ENCODE assay signal across 11 mouse cellular contexts in genomic region chr4:141137740-141138139, GRCm38 (mm10). TPM values are rescaled to one million over a fixed set of nuclear protein-coding genes. Genes with fewer than 3 reads are reported as not detected.
DNase-seq lines count a peak whose midpoint lies in the region; ATAC-seq and TF ChIP-seq lines count a peak whose summit lies in the region.
"Not testable (repeated sequence)": the region's sequence is repeated elsewhere in the genome, so short reads cannot be mapped to it uniquely, and the experiment has no call there.
"Had no signal": no experiment of that assay in that cellular context is flagged by ENCODE, and none has a peak within 500 bp of the region (broad histone marks: within the 10 kb centered on the region; RNA-seq: fewer than 3 reads in every experiment).

No protein-coding gene starts in this region.

- not testable (repeated sequence) for TF ChIP-seq POLR2A in heart, adult 2 months (IDR thresholded peaks at IDR 0.05; ENCODE audit: insufficient read depth, low read depth, low read length); liver, adult 2 months (IDR thresholded peaks at IDR 0.05; ENCODE audit: extremely low read depth, insufficient read depth, low read length)

- not testable (repeated sequence) for H3K36me3 ChIP-seq in embryonic facial prominence, embryonic 12.5 days; hindbrain, embryonic 13.5 days; kidney, embryonic 14.5 days (ENCODE audit: control insufficient read depth, insufficient read depth, low read length); liver, adult 2 months (ENCODE audit: control insufficient read depth, insufficient read depth, low read length); lung, postnatal 0 days (ENCODE audit: insufficient read depth, low read length); neural tube, embryonic 14.5 days (ENCODE audit: control insufficient read depth, insufficient read depth, low read length)
- peaks cover 10% of the 10 kb centered on the region for H3K36me3 ChIP-seq in heart, adult 2 months (ENCODE audit: control insufficient read depth, insufficient read depth, low read length)

- not testable (repeated sequence) for H3K9ac ChIP-seq in embryonic facial prominence, embryonic 12.5 days; heart, adult 2 months (ENCODE audit: low read depth, low read length); hindbrain, embryonic 13.5 days; kidney, embryonic 14.5 days (ENCODE audit: low read depth, low read length); liver, adult 2 months (ENCODE audit: low read depth, low read length); lung, postnatal 0 days (replicated peaks; ENCODE audit: low read depth); neural tube, embryonic 14.5 days (replicated peaks; ENCODE audit: low read depth, low read length)

- not testable (repeated sequence) for TF ChIP-seq EP300 in heart, adult 2 months (IDR thresholded peaks at IDR 0.05; ENCODE audit: insufficient read depth, low read depth, low read length); lung, postnatal 0 days (IDR thresholded peaks at IDR 0.05)

- H3K27ac ChIP-seq in embryonic facial prominence, embryonic 12.5 days; heart, adult 2 months; hindbrain, embryonic 13.5 days; kidney, embryonic 14.5 days (ENCODE audit: low read depth, low read length); liver, adult 2 months (replicated peaks; ENCODE audit: insufficient read depth, low read depth, low read length); lung, postnatal 0 days (ENCODE audit: low read length); neural tube, embryonic 14.5 days (ENCODE audit: low read depth, low read length): not testable (repeated sequence)

- TF ChIP-seq CTCF in heart, adult 2 months (IDR thresholded peaks at IDR 0.05): peak; percentile 44
- TF ChIP-seq CTCF in liver, adult 2 months (IDR thresholded peaks at IDR 0.05; ENCODE audit: low read depth, low read length): 0 out of 2 replicates have a peak, but pooled peaks have one; percentile 1
- TF ChIP-seq CTCF in lung, postnatal 0 days (IDR thresholded peaks at IDR 0.05): peak; percentile 42

- H3K4me2 ChIP-seq in embryonic facial prominence, embryonic 12.5 days (replicated peaks): peak overlapping the region; percentile 75
- H3K4me2 ChIP-seq in hindbrain, embryonic 13.5 days: peak overlapping the region; percentile 89
- H3K4me2 ChIP-seq in kidney, embryonic 14.5 days (replicated peaks; ENCODE audit: low read depth, low read length): not testable (repeated sequence)
- peak overlapping the region; percentile 69 for H3K4me2 ChIP-seq in lung, postnatal 0 days (replicated peaks; ENCODE audit: low read depth, low read length)
- peak overlapping the region; percentile 89; the same call in 1 of the 2 replicates for H3K4me2 ChIP-seq in neural tube, embryonic 14.5 days (ENCODE audit: low read depth, low read length)

- not testable (repeated sequence) for ATAC-seq in embryonic facial prominence, embryonic 12.5 days (ENCODE audit: insufficient number of reproducible peaks, insufficient read depth, low FRiP score, low TSS enrichment); hindbrain, embryonic 13.5 days (ENCODE audit: low FRiP score); kidney, embryonic 14.5 days (ENCODE audit: low FRiP score, low TSS enrichment); lung, postnatal 0 days; neural tube, embryonic 14.5 days (ENCODE audit: low read depth)

- H3K79me2 ChIP-seq in heart, adult 2 months (replicated peaks; ENCODE audit: control insufficient read depth, insufficient read depth, low read length): not testable (repeated sequence)
- peaks cover 27% of the 10 kb centered on the region; the same call in 1 of the 2 replicates for H3K79me2 ChIP-seq in liver, adult 2 months (ENCODE audit: control insufficient read depth, insufficient read depth, low read length)

- not testable (repeated sequence) for H3K9me3 ChIP-seq in embryonic facial prominence, embryonic 12.5 days; hindbrain, embryonic 13.5 days; kidney, embryonic 14.5 days (ENCODE audit: control insufficient read depth, low read length); lung, postnatal 0 days (ENCODE audit: low read length); neural tube, embryonic 14.5 days (ENCODE audit: control insufficient read depth, low read length)

- H3K27me3 ChIP-seq in embryonic facial prominence, embryonic 12.5 days; heart, adult 2 months (ENCODE audit: control insufficient read depth, insufficient read depth, low read length); hindbrain, embryonic 13.5 days; kidney, embryonic 14.5 days (ENCODE audit: control insufficient read depth, insufficient read depth, low read length); liver, adult 2 months (ENCODE audit: control insufficient read depth, insufficient read depth, low read length); lung, postnatal 0 days (replicated peaks; ENCODE audit: insufficient read depth, low read length); neural tube, embryonic 14.5 days (ENCODE audit: control insufficient read depth, insufficient read depth, low read length): not testable (repeated sequence)

- H3K4me1 ChIP-seq in embryonic facial prominence, embryonic 12.5 days: peaks cover 42% of the 10 kb centered on the region
- peaks cover 25% of the 10 kb centered on the region for H3K4me1 ChIP-seq in heart, adult 2 months (ENCODE audit: control insufficient read depth, insufficient read depth, low read length)
- H3K4me1 ChIP-seq in hindbrain, embryonic 13.5 days (replicated peaks): peaks cover 55% of the 10 kb centered on the region
- peaks cover 44% of the 10 kb centered on the region for H3K4me1 ChIP-seq in kidney, embryonic 14.5 days (ENCODE audit: control insufficient read depth, insufficient read depth, low read length)
- H3K4me1 ChIP-seq in liver, adult 2 months (ENCODE audit: control insufficient read depth, insufficient read depth, low read length): peaks cover 34% of the 10 kb centered on the region
- peaks cover 32% of the 10 kb centered on the region; the same call in 1 of the 2 replicates for H3K4me1 ChIP-seq in lung, postnatal 0 days (ENCODE audit: insufficient read depth, low read depth, low read length)
- peaks cover 24% of the 10 kb centered on the region for H3K4me1 ChIP-seq in neural tube, embryonic 14.5 days (ENCODE audit: control insufficient read depth, insufficient read depth, low read length)

- intact Hi-C loops in heart, adult 2 months (cut with DNase I): loop anchor here (2.0 to 10.0 kb wide), 3 partner anchors 59 to 657 kb away; partner anchors contain the start of genes Casp9, Dnajc16, Necap2 and Sdhb

- not testable (repeated sequence) for H3K4me3 ChIP-seq in embryonic facial prominence, embryonic 12.5 days; heart, adult 2 months; hindbrain, embryonic 13.5 days; liver, adult 2 months (ENCODE audit: insufficient read depth, low read depth, low read length); lung, postnatal 0 days (ENCODE audit: low read depth, low read length); neural tube, embryonic 14.5 days (ENCODE audit: low read depth, low read length)
- H3K4me3 ChIP-seq in kidney, embryonic 14.5 days (ENCODE audit: low read length): peak overlapping the region; percentile 89; the same call in 1 of the 2 replicates

- DNase-seq in CD4-positive, CD25-positive, alpha-beta regulatory T cell, adult 2 months (ENCODE audit: low read depth, low spot score): peak; percentile 25
- not testable (repeated sequence) for DNase-seq in heart, adult 2 months; liver, adult 2 months (ENCODE audit: extremely low read depth, low read depth, low spot score)
- DNase-seq in lung, postnatal 0 days (ENCODE audit: low spot score): peak; percentile 57

- WGBS in embryonic facial prominence, embryonic 12.5 days: 81% methylated on average over 3 of the region's 3 CpGs
- 45% methylated on average over 3 of the region's 3 CpGs for WGBS in heart, adult 2 months
- 80% methylated on average over 3 of the region's 3 CpGs for WGBS in hindbrain, embryonic 13.5 days
- WGBS in kidney, embryonic 14.5 days: 70% methylated on average over 1 of the region's 3 CpGs
- 38% methylated on average over 3 of the region's 3 CpGs for WGBS in liver, adult 2 months
- 29% methylated on average over 2 of the region's 3 CpGs for WGBS in lung, postnatal 0 days
- WGBS in neural tube, embryonic 14.5 days: 69% methylated on average over 2 of the region's 3 CpGs

RNA-seq across cellular contexts. Expression of gene Szrd1, which starts 1.8 kb away (rescaled TPM):
- polyA plus RNA-seq in embryonic facial prominence, embryonic 12.5 days (2016; fragmentation: Nextera tagmentation; extraction: Ambion mirVana): 35.2 and 37.6 TPM in 2 replicates
- 100 to 1,000 TPM in 1 of 2 experiments, 10 to 100 TPM in 1; 90.0 to 106 TPM for total RNA-seq in heart, adult 2 months (2021)
- polyA plus RNA-seq in heart, adult 2 months (2012; rRNA removed): 32.1 and 33.1 TPM in 2 replicates
- polyA plus RNA-seq in hindbrain, embryonic 13.5 days (2015; fragmentation: Nextera tagmentation; extraction: Ambion mirVana): 28.9 and 29.3 TPM in 2 replicates
- polyA plus RNA-seq in kidney, embryonic 14.5 days (2014; fragmentation: Nextera tagmentation; extraction: Ambion mirVana): 23.3 and 46.4 TPM in 2 replicates
- 26.6 and 39.5 TPM in 2 replicates for total RNA-seq in liver, adult 2 months (2014; rRNA removed)
- polyA plus RNA-seq in liver, adult 2 months (2012; rRNA removed): 43.6 and 46.8 TPM in 2 replicates
- polyA plus RNA-seq in lung, postnatal 0 days (2015; fragmentation: Nextera tagmentation; extraction: Ambion mirVana): 29.3 and 33.4 TPM in 2 replicates
- 13.2 and 13.7 TPM in 2 replicates for polyA plus RNA-seq in neural tube, embryonic 14.5 days (2014; fragmentation: Nextera tagmentation; extraction: Ambion mirVana)

RNA-seq across cellular contexts. Expression of gene Fbxo42, which starts 10.0 kb away (rescaled TPM):
- 31.6 and 32.1 TPM in 2 replicates for polyA plus RNA-seq in embryonic facial prominence, embryonic 12.5 days (2016; fragmentation: Nextera tagmentation; extraction: Ambion mirVana)
- 10 to 100 TPM in 1 of 2 experiments, 1 to 10 TPM in 1; 9.0 to 11.3 TPM for total RNA-seq in heart, adult 2 months (2021)
- 7.6 and 11.9 TPM in 2 replicates for polyA plus RNA-seq in heart, adult 2 months (2012; rRNA removed)
- polyA plus RNA-seq in hindbrain, embryonic 13.5 days (2015; fragmentation: Nextera tagmentation; extraction: Ambion mirVana): 21.9 and 22.3 TPM in 2 replicates
- 22.0 and 26.8 TPM in 2 replicates for polyA plus RNA-seq in kidney, embryonic 14.5 days (2014; fragmentation: Nextera tagmentation; extraction: Ambion mirVana)
- 2.0 and 2.8 TPM in 2 replicates for total RNA-seq in liver, adult 2 months (2014; rRNA removed)
- polyA plus RNA-seq in liver, adult 2 months (2012; rRNA removed): 4.6 and 6.3 TPM in 2 replicates
- polyA plus RNA-seq in lung, postnatal 0 days (2015; fragmentation: Nextera tagmentation; extraction: Ambion mirVana): 11.1 and 12.7 TPM in 2 replicates
- polyA plus RNA-seq in neural tube, embryonic 14.5 days (2014; fragmentation: Nextera tagmentation; extraction: Ambion mirVana): 28.3 and 31.7 TPM in 2 replicates

RNA-seq across cellular contexts. Expression of gene Spata21, which starts 49.6 kb away (rescaled TPM):
- polyA plus RNA-seq in embryonic facial prominence, embryonic 12.5 days (2016; fragmentation: Nextera tagmentation; extraction: Ambion mirVana): 0.14 TPM in 1 of 2 replicates, not detected in the other
- total RNA-seq in heart, adult 2 months (2021): not detected
- 0.16 and 0.20 TPM in 2 replicates for polyA plus RNA-seq in heart, adult 2 months (2012; rRNA removed)
- polyA plus RNA-seq in hindbrain, embryonic 13.5 days (2015; fragmentation: Nextera tagmentation; extraction: Ambion mirVana): 0.17 and 0.40 TPM in 2 replicates
- 0.27 and 0.95 TPM in 2 replicates for polyA plus RNA-seq in kidney, embryonic 14.5 days (2014; fragmentation: Nextera tagmentation; extraction: Ambion mirVana)
- not detected in 2 replicates for total RNA-seq in liver, adult 2 months (2014; rRNA removed)
- polyA plus RNA-seq in liver, adult 2 months (2012; rRNA removed): not detected in 2 replicates
- 0.13 and 0.27 TPM in 2 replicates for polyA plus RNA-seq in lung, postnatal 0 days (2015; fragmentation: Nextera tagmentation; extraction: Ambion mirVana)
- polyA plus RNA-seq in neural tube, embryonic 14.5 days (2014; fragmentation: Nextera tagmentation; extraction: Ambion mirVana): 0.50 and 0.79 TPM in 2 replicates
- total RNA-seq: adrenal gland, adult 2 months; gastrocnemius, postnatal 25 days; heart, postnatal 25 days had no signal
- polyA plus RNA-seq: adrenal gland, adult 2 months had no signal

RNA-seq across cellular contexts. Expression of gene Necap2, which starts 59.6 kb away (rescaled TPM):
- polyA plus RNA-seq in embryonic facial prominence, embryonic 12.5 days (2016; fragmentation: Nextera tagmentation; extraction: Ambion mirVana): 79.8 and 84.5 TPM in 2 replicates
- total RNA-seq in heart, adult 2 months (2021): 10 to 100 TPM; 13.9 to 14.9 TPM
- 21.2 and 24.5 TPM in 2 replicates for polyA plus RNA-seq in heart, adult 2 months (2012; rRNA removed)
- polyA plus RNA-seq in hindbrain, embryonic 13.5 days (2015; fragmentation: Nextera tagmentation; extraction: Ambion mirVana): 52.6 and 57.3 TPM in 2 replicates
- 64.4 and 79.8 TPM in 2 replicates for polyA plus RNA-seq in kidney, embryonic 14.5 days (2014; fragmentation: Nextera tagmentation; extraction: Ambion mirVana)
- 5.2 and 8.5 TPM in 2 replicates for total RNA-seq in liver, adult 2 months (2014; rRNA removed)
- 7.6 and 11.3 TPM in 2 replicates for polyA plus RNA-seq in liver, adult 2 months (2012; rRNA removed)
- 102 and 110 TPM in 2 replicates for polyA plus RNA-seq in lung, postnatal 0 days (2015; fragmentation: Nextera tagmentation; extraction: Ambion mirVana)
- 37.0 and 49.9 TPM in 2 replicates for polyA plus RNA-seq in neural tube, embryonic 14.5 days (2014; fragmentation: Nextera tagmentation; extraction: Ambion mirVana)
